Mouse (Mus musculus): ENCODE measurements around the gene Olfr112. TPM values are rescaled to one million over a fixed set of nuclear protein-coding genes. Genes with fewer than 3 reads are reported as not detected.

Gene Olfr112
- polyA plus RNA-seq, 1 experiment from 2014 or later: not detected

Other genes starting within 250 kb of the Olfr112 start
- gene Olfr103, start 229.8 kb downstream of the Olfr112 start, polyA plus RNA-seq (2015; fragmentation: Nextera tagmentation; extraction: Ambion mirVana): not detected in 2 replicates
- gene Olfr104-ps, start 209.9 kb downstream of the Olfr112 start, polyA plus RNA-seq (2015; fragmentation: Nextera tagmentation; extraction: Ambion mirVana): not detected in 2 replicates
- gene Olfr105-ps, start 190.4 kb downstream of the Olfr112 start, polyA plus RNA-seq (2015; fragmentation: Nextera tagmentation; extraction: Ambion mirVana): not detected in 2 replicates
- gene Olfr106-ps, start 179.1 kb downstream of the Olfr112 start, polyA plus RNA-seq (2015; fragmentation: Nextera tagmentation; extraction: Ambion mirVana): not detected in 2 replicates
- not detected in 2 replicates for gene Olfr107, start 170.2 kb downstream of the Olfr112 start, polyA plus RNA-seq (2015; fragmentation: Nextera tagmentation; extraction: Ambion mirVana)
- not detected in 2 replicates for gene Olfr108, start 124.0 kb downstream of the Olfr112 start, polyA plus RNA-seq (2015; fragmentation: Nextera tagmentation; extraction: Ambion mirVana)
- not detected in 2 replicates for gene Olfr109, start 110.5 kb downstream of the Olfr112 start, polyA plus RNA-seq (2015; fragmentation: Nextera tagmentation; extraction: Ambion mirVana)
- not detected in 2 replicates for gene H2-M2, start 85.9 kb downstream of the Olfr112 start, polyA plus RNA-seq (2015; fragmentation: Nextera tagmentation; extraction: Ambion mirVana)
- gene Olfr110, start 77.0 kb downstream of the Olfr112 start, polyA plus RNA-seq (2015; fragmentation: Nextera tagmentation; extraction: Ambion mirVana): not detected in 2 replicates
- gene Olfr111, start 61.4 kb downstream of the Olfr112 start, polyA plus RNA-seq (2015; fragmentation: Nextera tagmentation; extraction: Ambion mirVana): not detected in 2 replicates
- not detected in 2 replicates for gene Olfr113, start 8.2 kb upstream of the Olfr112 start, polyA plus RNA-seq (2015; fragmentation: Nextera tagmentation; extraction: Ambion mirVana)
- not detected in 2 replicates for gene Olfr114, start 23.3 kb upstream of the Olfr112 start, polyA plus RNA-seq (2015; fragmentation: Nextera tagmentation; extraction: Ambion mirVana)
- not detected in 2 replicates for gene Olfr115, start 57.7 kb upstream of the Olfr112 start, polyA plus RNA-seq (2015; fragmentation: Nextera tagmentation; extraction: Ambion mirVana)
- gene Olfr116, start 57.7 kb upstream of the Olfr112 start, polyA plus RNA-seq (2015; fragmentation: Nextera tagmentation; extraction: Ambion mirVana): not detected in 2 replicates
- gene Olfr117, start 94.3 kb upstream of the Olfr112 start, polyA plus RNA-seq (2015; fragmentation: Nextera tagmentation; extraction: Ambion mirVana): not detected in 2 replicates
- not detected in 2 replicates for gene Olfr118, start 97.5 kb upstream of the Olfr112 start, polyA plus RNA-seq (2015; fragmentation: Nextera tagmentation; extraction: Ambion mirVana)
- not detected in 2 replicates for gene Olfr119, start 127.1 kb upstream of the Olfr112 start, polyA plus RNA-seq (2015; fragmentation: Nextera tagmentation; extraction: Ambion mirVana)
- not detected in 2 replicates for gene Olfr120, start 152.4 kb upstream of the Olfr112 start, polyA plus RNA-seq (2015; fragmentation: Nextera tagmentation; extraction: Ambion mirVana)
- gene Olfr121, start 179.4 kb upstream of the Olfr112 start, polyA plus RNA-seq (2015; fragmentation: Nextera tagmentation; extraction: Ambion mirVana): not detected in 2 replicates
- gene Olfr122, start 199.2 kb upstream of the Olfr112 start, polyA plus RNA-seq (2015; fragmentation: Nextera tagmentation; extraction: Ambion mirVana): not detected in 2 replicates
- gene Olfr123, start 224.1 kb upstream of the Olfr112 start, polyA plus RNA-seq (2015; fragmentation: Nextera tagmentation; extraction: Ambion mirVana): not detected in 2 replicates
- not detected in 2 replicates for gene Olfr124, start 230.4 kb upstream of the Olfr112 start, polyA plus RNA-seq (2015; fragmentation: Nextera tagmentation; extraction: Ambion mirVana)